Mouse (Mus musculus): ENCODE data around the gene Kcnj8. TPM values are rescaled to one million over a fixed set of nuclear protein-coding genes. Genes with fewer than 3 reads are reported as not detected.

Gene Kcnj8
- 17.6 and 19.1 TPM in 2 replicates for polyA plus RNA-seq (2012; rRNA removed)

DNA sequence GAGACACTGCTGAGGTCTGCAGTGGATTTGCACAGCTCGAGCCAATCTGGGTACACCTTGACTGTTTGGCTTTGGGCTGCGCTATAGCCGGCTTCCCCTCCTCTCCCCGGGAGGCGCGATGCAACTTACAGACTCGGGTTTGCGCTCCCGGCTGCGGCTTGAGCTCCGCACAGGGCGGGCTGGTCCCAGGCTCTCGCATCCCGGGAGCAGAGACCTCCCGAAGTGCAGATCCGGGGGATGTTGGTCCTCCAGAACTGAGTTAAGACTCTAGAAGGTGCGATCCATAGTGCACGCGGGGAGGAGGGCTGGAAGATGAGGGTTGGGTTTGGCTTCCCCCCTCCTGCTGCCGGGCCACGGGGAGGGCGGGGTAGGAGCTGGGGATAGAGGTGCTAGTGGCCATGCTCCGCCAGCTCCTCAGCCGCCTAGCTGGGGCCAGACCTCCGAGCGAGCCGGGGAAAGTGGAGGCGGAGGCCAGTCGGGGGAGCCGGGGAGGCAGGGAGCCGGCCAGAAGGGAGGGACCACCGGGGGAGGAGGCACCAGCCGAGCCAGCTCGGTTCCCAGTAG lies at the start of gene Kcnj8:
Kcnj8 (minus strand) TSS at position 560 of the 564 bp plus-strand sequence.
- no peak for DNase-seq (ENCODE audit: low read depth, low spot score)

GRCm38 (mm10) chr6:142616659-142617058 lies 45.2 kb upstream of the Kcnj8 start:
- 24% methylated on average over 3 of the region's 3 CpGs for WGBS
- DNase-seq (ENCODE audit: low read depth, low spot score), result no peak

More for the DNA sequence above, at the start of gene Kcnj8:
- WGBS, result 2% methylated on average over 34 of the region's 34 CpGs

GRCm38 (mm10) chr6:142614324-142614723 lies 42.9 kb upstream of the Kcnj8 start:
- no peak for DNase-seq (ENCODE audit: low read depth, low spot score)
- 77% methylated on average over 10 of the region's 10 CpGs for WGBS

DNA sequence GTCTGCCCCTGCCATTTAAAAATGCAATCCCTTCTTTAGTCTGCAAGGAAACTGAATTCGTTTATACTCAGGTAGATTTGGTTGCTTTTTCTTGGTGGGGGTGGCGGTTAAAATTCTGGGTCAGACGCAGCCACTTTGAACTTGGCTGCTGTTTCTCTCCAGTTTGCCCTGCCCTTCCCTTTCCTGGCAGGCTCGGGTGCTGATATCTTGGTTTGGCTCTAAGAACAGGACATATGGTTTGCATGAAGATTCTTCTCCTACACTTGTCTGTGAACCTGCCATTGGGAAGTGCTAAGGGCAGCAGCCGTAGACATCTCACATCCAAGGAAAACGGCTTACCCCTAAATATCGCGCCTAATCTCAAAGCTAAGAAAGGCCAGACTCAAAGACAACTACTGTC lies 41.0 kb upstream of the Kcnj8 start:
- WGBS, result 76% methylated on average over 8 of the region's 8 CpGs
- DNase-seq (ENCODE audit: low read depth, low spot score), result no peak

DNA sequence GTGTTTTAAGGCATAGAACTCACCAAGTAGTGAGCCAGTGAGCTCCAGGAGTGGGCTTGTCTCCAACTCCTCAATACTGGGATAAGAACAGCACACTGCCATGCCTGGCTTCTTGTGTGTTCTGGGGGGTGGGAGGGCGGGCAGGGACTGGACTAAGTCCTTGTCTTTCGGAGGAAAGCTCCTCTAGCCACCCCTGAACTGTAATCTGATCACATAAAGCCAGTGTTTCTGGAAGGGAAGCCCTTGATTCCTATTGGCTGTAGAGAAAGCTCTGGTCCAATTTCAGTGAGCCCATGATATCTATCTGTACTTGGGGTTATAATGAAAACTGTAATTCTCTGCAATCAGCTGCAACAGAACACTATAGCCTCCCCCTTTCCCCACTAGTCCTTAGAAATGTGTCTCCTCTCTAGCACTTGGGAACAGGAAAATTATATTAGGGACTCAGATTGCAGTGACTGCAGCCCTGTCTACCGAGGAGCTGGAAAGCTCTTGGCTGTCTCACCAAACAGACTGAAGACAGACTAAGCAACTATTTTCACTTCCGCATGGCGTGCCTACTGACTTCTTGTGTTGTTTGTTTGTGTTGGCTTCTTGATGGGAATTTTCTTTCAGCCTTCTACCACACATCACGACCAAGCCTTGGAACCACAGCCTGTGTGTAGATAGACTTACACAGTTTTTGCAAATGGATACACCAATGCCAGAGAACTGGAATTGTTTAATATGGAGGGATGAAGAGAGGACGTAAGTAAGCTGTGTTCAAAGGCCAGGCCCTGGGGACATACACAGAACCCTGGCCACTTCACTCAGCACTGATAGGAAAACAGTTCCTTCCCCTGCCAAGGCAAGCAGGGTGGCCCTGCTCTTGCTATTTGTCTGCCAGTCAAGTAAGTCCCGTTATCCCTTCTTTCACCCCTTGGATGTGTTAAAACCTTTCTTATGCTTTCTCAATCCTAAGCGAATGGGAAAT lies 38.3 kb upstream of the Kcnj8 start:
- no peak for DNase-seq (ENCODE audit: low read depth, low spot score)
- WGBS, result 61% methylated on average over 9 of the region's 9 CpGs

DNA sequence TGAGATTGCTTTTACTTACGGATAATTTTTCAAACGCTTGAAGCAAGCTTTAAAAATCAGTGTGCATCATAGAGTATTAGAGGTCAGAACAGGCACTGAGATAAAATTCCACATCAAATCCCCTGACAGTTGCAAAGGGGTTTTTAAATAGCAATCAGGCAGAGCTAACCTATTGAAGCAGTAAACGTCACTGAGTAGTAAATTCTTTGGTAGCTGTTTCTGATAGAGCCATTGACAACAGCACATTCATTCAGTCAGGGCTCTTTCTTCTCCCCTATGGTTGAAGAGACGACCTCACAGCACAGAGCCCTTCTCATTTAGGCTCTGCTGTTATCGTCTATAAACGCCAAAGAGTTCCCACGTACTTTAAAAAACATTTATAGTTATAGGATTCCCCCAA lies 35.7 kb upstream of the Kcnj8 start:
- WGBS, result 62% methylated on average over 7 of the region's 7 CpGs
- no peak for DNase-seq (ENCODE audit: low read depth, low spot score)

DNA sequence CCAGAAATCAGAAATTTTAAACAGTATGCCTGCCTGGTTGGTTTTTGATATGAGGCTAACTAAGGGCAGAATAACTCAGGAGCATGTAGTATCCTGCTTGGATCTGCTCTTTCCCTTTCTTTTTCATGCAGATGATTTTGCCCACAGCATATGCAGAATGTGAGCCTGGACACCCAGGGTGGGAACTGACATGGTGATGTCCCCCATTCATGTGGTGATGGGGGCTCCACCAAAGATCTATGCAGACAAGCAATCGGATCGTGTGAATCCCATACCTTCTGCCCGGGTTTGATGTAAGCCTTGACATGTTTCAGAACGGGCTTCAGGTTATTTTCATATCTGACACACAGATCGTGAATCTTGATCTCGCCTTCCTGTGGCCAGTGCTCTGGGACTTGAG lies 31.4 kb upstream of the Kcnj8 start:
- WGBS, result 76% methylated on average over 6 of the region's 6 CpGs

DNA sequence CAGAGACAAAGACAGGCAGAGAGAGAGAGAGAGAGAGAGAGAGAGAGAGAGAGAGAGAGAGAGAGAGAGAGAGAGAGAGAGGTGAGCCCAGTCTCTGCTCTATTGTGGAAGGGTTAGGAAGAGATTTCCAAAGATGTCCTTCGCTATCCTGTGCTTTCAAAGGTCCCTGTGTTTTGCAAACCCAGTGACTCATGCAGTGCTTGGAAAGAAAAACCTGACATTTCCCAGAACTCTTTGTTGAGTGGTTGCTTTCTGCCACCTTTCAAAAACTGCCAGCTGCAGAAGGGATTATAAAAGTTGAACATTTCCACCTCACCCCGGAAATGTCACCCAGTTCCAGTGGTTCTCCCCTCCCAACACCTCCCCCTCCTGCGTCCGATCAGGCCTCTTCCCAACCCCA lies 7.4 kb upstream of the Kcnj8 start:
- no peak for DNase-seq (ENCODE audit: low read depth, low spot score)
- 48% methylated on average over 4 of the region's 4 CpGs for WGBS

More for the DNA sequence above, 31.4 kb upstream of the Kcnj8 start:
- no peak for DNase-seq (ENCODE audit: low read depth, low spot score)

DNA sequence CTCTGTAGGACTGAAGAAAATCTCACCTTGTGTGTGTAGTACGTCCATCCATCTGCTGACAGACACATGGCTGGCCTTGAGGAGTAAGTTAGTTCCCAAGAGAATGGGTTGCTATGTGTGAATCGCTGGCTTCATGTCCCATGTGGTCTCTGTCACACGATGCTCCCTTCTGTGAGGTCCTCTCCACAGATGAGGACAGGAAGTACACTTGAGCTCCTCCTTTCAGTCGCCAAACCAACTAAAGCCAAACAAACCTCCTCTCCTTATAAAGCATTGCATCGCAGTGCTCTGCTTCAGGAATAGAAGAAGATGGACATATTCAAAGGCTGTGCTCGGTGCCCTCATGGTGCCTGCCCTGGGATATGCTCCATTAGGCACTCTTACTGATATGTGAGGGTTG lies 6.4 kb upstream of the Kcnj8 start:
- no peak for DNase-seq (ENCODE audit: low read depth, low spot score)
- WGBS, result 82% methylated on average over 6 of the region's 6 CpGs

DNA sequence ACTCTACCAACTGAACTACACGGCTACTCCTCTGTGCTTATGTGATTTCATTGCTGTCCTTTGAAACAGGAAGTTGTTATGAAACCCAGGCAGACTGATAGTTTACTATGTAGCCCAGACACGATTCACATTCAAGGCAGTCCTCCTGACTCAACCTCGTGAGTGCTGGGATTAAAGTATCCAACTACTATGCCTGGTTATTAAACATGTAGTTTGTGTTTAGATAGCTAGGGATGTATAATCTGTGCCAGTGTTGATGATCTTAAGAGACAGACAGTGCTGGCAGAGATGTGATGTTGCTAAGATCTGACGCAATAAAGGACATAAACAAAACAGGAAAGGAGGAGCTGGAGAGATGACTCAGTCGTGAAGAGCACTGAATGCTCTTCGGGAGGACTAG lies 1.5 kb upstream of the Kcnj8 start:
- DNase-seq (ENCODE audit: low read depth, low spot score), result peak; percentile 29
- 19% methylated on average over 6 of the region's 6 CpGs for WGBS

DNA sequence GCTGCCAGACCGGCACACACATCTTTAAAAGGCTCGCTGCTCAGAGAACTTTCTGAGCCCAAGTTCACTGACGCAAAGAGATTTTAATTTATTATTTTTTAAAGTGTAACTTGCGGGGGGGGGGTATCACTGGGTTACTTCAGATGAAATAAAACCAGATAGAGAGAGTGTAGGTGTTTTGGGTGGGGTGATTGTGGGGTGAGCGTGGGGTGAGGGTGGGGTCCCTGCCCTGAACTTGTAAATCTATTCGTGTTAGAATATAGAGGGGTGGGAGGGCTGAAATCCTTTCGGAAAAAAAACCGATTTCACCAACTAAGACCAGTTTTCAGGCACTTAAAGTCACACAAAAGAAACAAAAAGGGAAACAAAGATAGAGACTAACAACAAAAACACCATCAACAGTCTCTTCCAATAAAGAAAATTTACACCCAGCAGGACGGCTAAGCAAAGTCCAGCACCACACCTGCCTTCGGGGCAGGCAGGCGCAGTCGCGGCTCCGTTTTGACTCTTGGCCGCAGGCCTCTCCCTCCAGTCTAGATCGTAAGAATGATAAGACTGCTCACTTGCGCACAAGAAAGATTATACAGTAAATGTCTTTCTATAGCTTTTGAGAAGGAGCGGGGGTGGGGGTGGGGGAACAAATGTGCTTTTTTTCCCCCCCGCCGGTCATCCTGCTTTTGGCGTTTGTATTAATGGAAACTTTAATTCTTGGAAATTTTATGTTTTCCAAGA lies 381 bp upstream of the Kcnj8 start:
- peak; percentile 42 for DNase-seq (ENCODE audit: low read depth, low spot score)
- 2% methylated on average over 21 of the region's 21 CpGs for WGBS

- 24% methylated on average over 30 of the region's 30 CpGs for WGBS
- DNase-seq (ENCODE audit: low read depth, low spot score), result no peak
These were observed 1.2 kb downstream of the Kcnj8 start for GRCm38 (mm10) chr6:142570046-142570770.

DNA sequence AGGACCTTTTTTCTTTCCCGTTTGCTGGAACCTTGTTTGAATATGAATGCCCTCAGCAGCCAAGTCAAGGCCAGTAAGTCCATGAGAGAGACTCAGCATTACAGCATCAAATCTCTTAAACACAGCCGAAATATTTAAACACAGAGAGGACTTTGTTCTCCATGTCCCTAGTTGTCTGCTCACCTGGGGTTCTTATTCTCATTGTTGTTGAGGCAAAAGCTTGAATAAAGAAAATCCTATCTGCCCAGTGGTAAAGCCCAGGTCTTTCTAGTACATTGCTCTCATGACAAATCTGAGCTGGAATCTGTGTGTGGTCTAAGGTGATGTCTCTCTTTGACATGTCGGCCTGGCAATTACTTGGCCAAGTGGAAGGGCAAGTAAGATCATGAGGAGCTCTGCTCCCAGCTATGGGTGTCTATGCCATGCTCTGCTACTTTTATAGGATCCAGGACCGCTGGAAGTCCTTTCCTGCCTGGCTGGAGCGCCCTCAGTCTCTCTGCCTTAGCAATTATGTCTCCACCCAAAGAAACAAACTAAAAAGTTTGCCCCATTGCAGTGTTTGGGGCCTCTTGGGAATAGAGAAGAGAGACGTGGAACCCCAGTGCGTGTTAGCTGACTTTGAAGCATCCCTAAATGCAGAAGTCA lies 2.6 kb downstream of the Kcnj8 start:
- WGBS, result 59% methylated on average over 7 of the region's 7 CpGs
- DNase-seq (ENCODE audit: low read depth, low spot score), result no peak

DNA sequence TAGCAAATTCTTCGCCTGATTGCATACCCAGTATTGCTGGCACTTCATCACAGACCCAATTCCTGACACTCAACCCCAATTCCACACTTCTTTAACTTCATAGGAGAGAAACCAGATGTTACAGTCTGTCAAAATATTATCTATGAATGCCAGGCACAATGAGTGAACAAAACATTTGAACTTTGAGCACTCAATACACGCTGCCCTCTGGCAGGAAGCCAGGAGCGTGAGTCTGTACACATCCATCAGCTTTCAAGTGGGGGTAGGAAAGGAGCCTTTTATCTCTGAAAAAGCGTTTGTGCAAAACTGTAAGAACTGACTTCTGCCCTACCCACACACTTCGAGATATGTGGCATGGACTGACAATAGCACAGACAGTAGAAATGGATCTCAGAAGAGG lies 4.0 kb downstream of the Kcnj8 start:
- 18% methylated on average over 5 of the region's 5 CpGs for WGBS
- DNase-seq (ENCODE audit: low read depth, low spot score), result no peak

DNA sequence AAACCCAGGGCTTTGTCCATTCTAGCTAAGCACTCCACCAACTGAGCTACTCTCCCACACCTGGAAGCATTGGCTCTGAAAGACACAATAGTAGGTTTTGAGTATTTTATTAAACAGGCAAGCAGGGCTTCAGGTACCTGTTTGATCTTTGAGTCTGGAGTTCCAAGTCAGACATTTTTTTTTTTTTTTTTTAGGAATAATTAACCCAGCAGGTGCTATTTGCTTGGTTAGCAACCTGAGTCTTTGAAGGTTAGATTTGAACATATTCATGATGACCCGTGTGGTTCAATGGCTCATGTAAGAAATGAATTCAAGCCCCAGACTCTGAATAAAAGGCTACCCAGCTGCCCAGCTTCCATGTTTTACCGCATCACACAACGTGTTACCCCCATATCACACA lies 6.7 kb downstream of the Kcnj8 start:
- 71% methylated on average over 3 of the region's 3 CpGs for WGBS
- no peak for DNase-seq (ENCODE audit: low read depth, low spot score)

DNA sequence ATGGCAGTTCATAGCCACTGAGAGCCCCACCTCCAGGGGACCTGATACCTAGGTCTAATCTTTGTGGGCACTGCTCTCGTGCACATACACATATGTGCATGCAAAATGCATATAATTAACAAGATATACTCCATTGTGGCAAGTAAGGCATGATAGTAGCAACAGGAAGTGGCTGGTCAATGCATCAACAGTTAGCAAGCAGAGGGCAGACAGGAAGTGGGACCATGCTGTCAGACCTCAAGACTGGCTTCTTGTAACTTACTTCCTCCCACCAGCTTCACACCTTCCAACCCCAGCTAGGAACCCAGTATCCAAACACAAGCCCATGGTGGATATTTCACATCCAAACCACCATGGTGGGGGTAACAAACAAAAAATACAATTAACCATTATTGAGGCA lies 10.3 kb downstream of the Kcnj8 start:
- DNase-seq (ENCODE audit: low read depth, low spot score), result no peak

DNA sequence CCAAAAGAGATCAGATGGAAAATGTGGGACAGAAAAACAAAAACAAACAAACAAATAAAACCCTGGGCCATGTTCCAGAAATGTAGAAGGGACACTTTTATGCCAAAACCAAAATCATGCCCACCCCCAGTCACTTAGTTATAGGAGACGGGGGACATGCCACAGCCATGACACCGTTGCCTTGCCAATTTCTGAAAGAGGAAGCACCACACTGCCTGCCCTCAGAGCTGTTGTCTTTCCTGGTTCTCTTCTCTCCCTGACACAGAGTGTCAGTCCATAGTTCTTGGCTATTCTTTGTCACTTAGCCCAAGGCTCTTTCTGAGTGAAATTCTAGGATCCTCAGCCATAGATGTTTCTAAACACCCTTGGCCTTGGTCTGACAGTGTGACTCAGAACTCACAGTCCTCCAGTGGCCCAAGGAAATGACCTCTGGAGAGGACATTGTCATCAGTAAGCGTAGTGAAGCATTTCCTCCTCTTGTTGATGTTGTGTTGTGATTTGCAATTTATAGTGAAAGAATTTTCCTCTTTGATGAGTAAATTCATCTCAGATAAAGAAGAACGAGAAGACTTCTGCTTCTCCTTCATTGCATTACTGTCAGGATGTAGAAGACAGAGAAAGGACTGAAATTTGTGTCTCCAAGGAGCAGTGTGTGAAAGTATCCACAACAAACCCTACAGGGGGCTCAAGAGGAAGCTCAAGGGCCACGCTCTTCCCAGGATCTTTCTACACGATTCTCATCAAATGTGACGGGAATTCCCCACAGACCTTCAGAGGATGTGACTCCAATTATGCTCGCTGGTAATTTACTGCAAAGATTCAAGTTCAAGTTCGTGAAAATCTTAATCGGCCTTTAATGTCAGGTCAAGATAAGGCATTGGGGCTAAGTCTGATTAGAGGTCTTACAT lies 12.4 kb downstream of the Kcnj8 start:
- WGBS, result 73% methylated on average over 10 of the region's 10 CpGs
- DNase-seq (ENCODE audit: low read depth, low spot score), result no peak

More for the DNA sequence above, 10.3 kb downstream of the Kcnj8 start:
- 46% methylated on average over 1 of the region's 1 CpGs for WGBS

DNA sequence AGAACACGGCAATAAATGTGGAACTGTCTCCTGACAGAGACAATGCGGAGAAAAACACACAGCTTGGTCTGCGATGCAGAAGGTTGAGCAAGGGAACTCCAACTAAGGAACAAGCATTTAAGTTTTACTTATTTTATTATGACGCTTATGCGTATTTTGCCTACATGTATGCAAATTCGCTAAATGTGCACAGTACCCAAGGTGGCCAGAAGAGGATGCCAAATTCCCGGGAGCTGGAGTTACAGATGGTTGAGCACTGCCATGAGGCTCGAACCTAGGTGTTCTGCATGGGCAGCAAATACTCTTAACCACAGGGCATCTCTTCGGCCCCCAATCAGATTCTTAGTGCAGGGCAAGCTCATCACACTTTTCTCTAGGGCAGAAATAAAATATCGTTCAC lies 13.3 kb downstream of the Kcnj8 start:
- 76% methylated on average over 10 of the region's 10 CpGs for WGBS

More for the DNA sequence above, 13.3 kb downstream of the Kcnj8 start:
- no peak for DNase-seq (ENCODE audit: low read depth, low spot score)

Data from large intestine, adult 2 months (tissue).